Mouse (Mus musculus) cerebellum, adult 18-20 months (tissue): ENCODE results near the gene Xrn2.
A peak's percentile ranks its signal among the peaks of the same experiment; 100 is the strongest.
"Not testable (repeated sequence)": the region's sequence is repeated elsewhere in the genome, so short reads cannot be mapped to it uniquely, and the experiment has no call there.

Experiments used
- DNase-seq, 2 experiments: peaks; one replicate each; pipeline ENCODE4 v3.0.0; 2021

Gene Xrn2

DNA sequence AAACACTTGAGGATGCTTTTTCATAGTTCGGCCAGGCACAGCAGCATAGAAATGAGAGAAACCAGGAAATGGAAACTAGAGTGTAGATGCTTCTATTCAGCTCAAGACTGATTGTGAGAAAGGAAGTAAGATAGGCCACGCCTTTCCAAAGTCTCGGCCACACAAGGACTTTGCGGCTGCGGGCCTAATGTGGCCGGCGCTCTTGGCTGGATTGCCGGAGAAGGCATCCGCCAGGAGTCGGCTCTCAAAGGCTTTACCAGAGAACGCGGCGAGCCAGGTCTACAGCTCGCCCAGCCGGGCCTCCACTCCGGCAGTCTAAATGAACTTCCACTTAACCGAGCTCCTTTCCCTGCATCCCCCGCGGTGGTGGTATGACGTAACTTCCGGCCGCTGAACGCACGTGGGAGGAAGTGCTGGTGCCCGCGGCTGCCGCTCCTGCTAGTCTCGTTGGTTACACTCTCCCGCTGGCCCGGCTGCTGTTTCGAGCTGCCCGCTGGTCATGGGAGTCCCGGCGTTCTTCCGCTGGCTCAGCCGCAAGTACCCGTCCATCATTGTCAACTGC is at the start of gene Xrn2:
Gene Xrn2, plus strand, starts transcription at position 374 of the 562 bp plus-strand sequence.
- peak; percentile 96 to 97 for DNase-seq

DNA sequence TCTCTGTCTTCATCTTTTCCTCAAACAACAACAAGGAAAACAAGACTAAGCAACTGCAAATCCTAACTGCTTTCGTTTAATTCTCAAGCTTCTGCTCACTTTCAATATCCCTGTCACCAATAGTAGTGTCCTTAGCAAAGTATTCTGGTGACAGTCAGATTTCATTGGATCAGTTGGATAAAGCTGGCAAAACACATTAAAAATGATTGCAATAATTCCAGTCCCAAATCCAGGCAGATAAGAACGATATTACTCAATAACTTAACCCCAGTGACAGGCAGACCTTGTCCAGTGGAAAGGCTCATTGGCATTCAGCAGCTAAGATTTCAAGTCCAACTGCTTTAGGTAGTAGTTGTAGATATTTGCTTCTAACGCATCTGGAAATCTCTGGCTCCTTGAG is 37.8 kb upstream of the Xrn2 start:
- DNase-seq, result no peak

- DNase-seq, result no peak
These were observed 37.3 kb upstream of the Xrn2 start for GRCm38 (mm10) chr2:146975453-146976028.

DNA sequence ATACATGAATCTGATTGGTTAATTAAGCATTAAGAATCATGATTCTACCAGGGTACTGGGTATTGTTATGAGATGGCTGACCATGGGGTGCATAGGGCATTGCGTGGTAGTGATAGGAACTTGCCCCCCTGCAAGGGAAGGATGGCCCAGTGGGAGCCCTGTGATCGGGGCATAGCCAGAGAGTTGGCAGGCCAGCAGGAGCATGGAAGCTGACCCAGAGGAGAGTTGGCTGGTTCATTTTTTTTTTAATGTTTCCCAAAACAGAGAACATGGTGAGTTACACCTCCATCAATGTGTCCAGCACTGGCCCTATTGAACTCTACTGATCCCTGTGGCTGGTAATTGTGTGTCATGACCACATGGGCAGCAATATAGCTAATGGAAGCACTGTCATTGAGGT is 30.0 kb upstream of the Xrn2 start:
- DNase-seq, result no peak

DNA sequence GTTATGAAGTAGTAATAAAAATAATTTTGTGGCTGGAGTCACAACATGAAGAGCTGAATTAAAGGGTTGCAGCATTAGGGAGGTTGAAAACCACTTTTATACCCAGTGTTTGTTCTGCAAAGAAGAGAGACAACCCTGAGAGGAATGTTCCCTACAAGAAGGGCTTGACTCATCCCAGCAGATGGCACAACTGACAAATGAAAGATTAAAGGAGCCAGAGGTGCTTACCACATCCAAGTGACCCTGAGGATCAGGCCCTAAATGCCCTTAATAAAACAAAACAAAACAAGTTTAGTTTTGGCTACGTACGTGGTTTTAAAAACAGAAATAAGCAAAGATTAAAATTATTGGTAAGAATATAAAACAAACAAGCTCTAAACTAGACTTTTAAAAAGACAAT is 28.0 kb upstream of the Xrn2 start:
- DNase-seq, result no peak

DNA sequence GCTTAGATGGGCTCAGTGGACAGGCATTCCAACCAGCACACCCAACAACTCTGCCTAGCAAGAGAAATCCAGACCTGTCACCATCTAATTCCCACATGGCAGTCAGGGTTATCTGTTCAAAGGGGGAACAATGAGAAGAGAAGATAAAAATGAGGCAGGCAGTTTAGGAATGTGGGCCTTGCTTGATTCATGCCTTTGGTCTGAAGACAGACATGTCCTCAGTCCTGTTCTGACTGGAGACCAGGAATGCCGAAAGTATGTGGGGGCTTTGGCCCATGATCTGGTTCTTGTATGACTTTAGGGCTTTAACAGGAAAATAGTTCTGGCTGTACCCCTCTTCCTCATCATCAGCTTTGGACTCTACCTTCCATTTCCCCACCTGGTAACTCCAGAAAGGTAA is 27.0 kb upstream of the Xrn2 start:
- no peak for DNase-seq

DNA sequence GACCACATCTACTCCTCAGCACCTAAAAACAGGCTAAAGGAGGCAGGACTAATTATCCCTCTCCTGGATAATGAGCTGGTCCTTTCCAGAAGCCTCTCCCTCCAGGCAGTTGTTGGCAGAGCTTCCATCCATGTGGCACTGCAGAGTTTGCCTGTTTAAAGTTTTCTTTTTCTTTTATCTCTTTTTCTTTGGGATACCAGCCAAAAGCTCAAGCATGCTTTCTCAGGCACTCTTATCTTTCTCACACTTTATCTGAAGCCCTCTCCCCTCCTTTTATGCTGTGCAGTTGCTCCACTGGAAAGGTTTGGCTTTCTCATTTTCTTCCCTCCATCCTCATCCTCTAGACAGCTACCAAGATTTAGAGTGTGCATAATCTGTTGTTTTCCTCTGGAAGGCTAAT is 26.4 kb upstream of the Xrn2 start:
- no peak for DNase-seq

DNA sequence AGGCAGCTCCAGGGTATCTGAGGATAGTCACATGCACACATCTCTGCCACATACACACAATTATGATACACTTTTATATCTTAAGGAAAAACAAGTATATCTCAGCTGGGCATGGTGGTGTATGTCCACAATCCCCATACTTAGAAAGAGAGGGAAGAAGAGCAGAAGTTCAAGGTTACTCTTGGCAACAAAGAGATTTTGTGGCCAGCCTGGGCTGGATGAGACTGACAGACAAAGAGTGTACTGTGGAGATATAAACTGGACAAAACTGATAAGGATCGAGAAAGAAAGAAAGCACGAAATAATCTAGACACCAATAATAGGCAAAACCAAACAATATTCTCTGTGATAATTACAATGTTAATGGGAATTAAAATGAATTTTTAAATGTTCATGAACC is 5.5 kb upstream of the Xrn2 start:
- no peak for DNase-seq

DNA sequence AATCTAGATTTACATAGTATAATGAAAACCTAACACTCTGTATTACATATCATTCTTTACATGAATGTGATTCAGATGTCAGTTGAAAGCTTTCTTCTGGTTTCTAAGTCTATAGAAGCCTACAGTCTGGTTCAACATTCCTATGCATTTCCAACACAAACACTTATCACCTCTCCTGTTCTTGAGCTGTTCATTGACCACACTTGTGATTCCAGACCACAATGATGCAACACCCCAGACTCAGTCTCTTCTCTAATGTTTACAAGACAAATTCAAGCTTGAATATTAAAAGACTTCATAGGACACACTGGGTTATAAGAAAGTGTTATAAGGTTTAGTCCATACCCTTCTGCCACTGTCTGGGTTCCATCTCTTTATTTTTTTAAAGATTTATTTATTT is 3.7 kb upstream of the Xrn2 start:
- DNase-seq, result no peak

- DNase-seq, result no peak
These were observed 2.7 kb upstream of the Xrn2 start for GRCm38 (mm10) chr2:147010141-147010540.

DNA sequence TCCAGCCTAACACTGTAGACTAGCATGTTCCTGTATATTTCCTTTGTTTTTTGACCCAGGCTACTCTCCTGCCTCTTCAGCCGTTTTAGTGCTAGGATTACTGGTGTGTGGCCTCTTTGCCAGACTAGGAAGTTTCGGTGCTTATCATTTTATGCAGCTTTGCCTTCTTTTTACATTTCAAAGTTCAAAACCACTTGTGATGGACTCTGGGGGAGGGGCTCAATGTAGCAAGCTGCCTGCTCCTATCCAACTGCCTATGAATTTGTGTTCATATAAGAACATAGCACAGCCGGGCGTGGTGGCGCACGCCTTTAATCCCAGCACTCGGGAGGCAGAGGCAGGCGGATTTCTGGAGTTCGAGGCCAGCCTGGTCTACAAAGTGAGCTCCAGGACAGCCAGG is 1.8 kb upstream of the Xrn2 start:
- no peak for DNase-seq

GRCm38 (mm10) chr2:147011474-147012140 is 1.2 kb upstream of the Xrn2 start:
- DNase-seq, result no peak

- DNase-seq, result no peak
These were observed 614 bp upstream of the Xrn2 start for GRCm38 (mm10) chr2:147012141-147012622.

DNA sequence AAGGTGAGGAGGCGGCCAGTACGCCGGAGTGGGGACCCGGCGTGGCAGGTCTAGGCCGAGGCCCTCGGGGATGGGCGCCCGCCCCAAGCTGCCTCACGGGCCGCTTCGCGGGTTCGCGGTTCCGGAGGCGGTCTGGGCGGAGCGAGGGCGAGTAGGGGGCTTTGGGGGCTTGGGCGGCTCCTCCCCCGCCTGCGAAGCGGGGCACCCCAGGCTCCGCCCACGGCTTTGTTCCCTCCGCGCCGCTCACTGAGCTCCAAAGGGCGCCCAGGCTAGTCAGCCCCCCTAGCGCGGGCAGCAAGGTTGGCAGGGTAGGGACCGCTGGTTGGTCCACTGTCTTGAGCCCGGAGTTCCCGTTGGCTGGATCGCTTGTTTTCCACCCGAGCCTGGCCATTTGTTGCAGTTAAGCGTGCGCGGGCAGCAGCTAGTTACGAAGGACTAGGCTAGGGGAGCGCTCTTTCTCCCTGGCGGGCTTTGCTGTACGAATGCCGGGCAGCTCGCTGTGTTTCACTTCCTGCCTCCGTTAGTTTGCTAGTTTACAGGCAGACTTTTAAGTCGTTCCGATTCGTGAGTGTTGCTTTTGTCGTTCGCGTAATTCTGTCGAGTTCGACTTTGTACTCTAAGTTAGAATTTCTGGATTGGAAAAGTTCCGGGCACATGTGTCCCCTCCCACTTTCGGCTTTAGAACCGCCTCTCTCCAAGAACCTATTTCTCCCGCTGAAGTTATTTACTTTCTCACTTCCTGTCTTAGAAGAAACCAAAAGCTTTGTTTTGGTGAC is 586 bp downstream of the Xrn2 start:
- DNase-seq, result peak in 1 of 2 experiments; percentile 59

GRCm38 (mm10) chr2:147014101-147014886 is 1.5 kb downstream of the Xrn2 start:
- no peak for DNase-seq

GRCm38 (mm10) chr2:147022041-147022440 is 9.2 kb downstream of the Xrn2 start:
- DNase-seq, result not testable (repeated sequence)

DNA sequence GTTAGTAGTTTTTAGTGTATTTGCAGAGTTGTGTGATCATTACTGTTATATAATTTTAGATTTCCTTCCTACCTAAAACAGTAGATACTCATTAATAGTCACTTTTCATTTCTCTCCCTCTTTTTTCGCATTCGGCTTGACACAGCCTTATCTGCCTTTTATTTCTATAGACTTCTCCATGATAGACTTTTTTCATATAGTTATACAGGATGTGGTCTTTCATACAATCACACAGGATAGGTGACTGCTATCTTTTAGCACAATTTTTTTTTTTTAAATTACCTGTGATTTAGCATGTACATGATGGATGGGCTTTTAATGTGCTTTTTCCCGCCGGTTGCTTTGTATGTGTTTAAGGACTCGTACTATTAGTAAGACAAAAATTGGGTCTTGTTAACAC is 10.3 kb downstream of the Xrn2 start:
- no peak for DNase-seq

DNA sequence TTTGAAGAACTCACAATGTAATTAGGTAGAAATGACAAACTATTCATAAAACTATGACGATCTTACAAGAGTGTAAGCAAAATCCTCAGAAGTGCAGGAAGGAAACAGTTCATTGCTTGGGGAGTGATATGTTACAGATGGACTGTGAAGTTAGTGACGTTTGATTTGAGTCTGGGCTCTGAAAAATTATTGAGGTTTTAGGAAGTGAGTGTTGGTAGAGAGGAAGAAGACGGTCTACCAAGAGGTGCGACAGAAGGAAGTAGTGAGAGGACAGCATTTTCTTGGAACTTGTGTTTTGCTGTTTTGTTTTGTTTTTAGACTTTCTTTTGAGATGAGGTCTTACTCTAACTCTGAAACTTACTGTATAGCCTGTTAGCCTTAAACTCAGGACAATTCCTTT is 10.8 kb downstream of the Xrn2 start:
- no peak for DNase-seq

- DNase-seq, result no peak
These were observed 20.3 kb downstream of the Xrn2 start for GRCm38 (mm10) chr2:147033065-147033464.

DNA sequence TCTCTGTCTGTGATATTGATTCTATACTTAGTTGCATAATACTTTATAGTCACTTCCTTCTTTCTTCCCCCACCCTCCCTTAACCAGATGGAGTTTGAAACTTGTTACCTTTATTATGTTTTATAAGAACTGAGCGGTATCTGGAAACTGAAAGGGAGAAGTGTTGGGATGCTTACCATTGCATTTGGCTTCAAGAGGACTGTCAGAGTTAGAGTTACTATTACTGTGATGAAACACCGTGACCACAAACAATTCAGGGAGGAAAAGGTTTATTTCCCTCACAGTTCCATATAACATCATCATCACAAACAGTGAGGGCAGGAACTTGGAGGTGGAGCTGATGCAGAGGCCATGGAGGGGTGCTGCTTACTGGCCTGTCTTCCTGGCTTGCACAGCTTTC is 23.1 kb downstream of the Xrn2 start:
- no peak for DNase-seq

- no peak for DNase-seq
These were observed 34.3 kb downstream of the Xrn2 start for GRCm38 (mm10) chr2:147047051-147047450.

DNA sequence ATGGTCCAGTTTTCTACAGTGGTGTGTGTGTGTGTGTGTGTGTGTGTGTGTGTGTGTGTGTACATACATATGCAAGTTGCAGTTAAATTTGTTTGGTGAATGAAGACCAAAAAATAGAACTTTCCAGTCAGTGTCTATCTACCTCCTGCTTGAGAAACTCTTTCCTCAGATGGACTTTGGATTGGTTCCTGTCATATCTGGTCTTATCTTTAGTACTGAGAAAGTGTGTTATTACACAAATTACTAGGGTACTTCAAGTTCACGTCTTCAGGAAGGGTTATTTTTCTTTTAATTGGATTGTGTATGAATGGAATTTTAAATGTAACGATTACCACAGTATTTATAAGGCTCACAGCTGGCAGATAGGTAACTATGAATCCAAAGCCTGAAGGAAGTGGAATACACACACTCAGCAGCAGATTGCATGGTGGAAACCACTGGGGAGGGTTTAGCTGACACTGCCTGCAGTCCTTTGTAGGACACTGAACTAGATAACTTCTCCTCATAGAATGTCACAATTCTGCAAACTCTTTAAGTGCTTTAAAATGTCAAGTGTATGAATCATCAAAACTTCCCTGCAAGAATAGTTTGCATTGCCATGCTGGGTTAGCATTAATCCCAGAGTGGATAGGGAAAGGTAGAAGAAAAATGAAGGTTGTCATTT is 40.6 kb downstream of the Xrn2 start:
- DNase-seq, result no peak
